Mouse (Mus musculus) heart, embryonic 13.5 days (tissue): ENCODE data around the gene 1810009A15Rik. TPM values are rescaled to one million over a fixed set of nuclear protein-coding genes. Genes with fewer than 3 reads are reported as not detected.
"Not testable (repeated sequence)": the region's sequence is repeated elsewhere in the genome, so short reads cannot be mapped to it uniquely, and the experiment has no call there.

Experiments
- ATAC-seq: fragments of 200-750 bp; cut with Nextera tagmentation; 2 replicates; pipeline ENCODE4 v1.8.0; 2017; ENCODE audit warnings: moderate TSS enrichment; ENCODE audit not compliant: insufficient number of reproducible peaks, low FRiP score, low TSS enrichment; ENCODE audit errors: extremely low read depth
- H3K27ac ChIP-seq: fragments of 300-500 bp; sonication (generic); replicated peaks from 2 replicates; pipeline ENCODE4 v1.5.1; 2015; ENCODE audit warnings: moderate library complexity, mild to moderate bottlenecking, inconsistent platforms
- H3K27me3 ChIP-seq: fragments of 300-500 bp; sonication (generic); replicated peaks from 2 replicates; pipeline ENCODE4 v1.6.1; 2015; ENCODE audit warnings: mild to moderate bottlenecking, inconsistent platforms
- H3K36me3 ChIP-seq: fragments of 300-500 bp; sonication (generic); 2 replicates; pipeline ENCODE4 v1.6.1; 2015; ENCODE audit warnings: mild to moderate bottlenecking, inconsistent platforms
- H3K4me1 ChIP-seq: fragments of 300-500 bp; sonication (generic); 2 replicates; pipeline ENCODE4 v1.6.1; 2015; ENCODE audit warnings: inconsistent platforms
- H3K4me2 ChIP-seq: fragments of 300-500 bp; sonication (generic); 2 replicates; pipeline ENCODE4 v1.6.1; 2015; ENCODE audit warnings: inconsistent platforms, mild to moderate bottlenecking, moderate library complexity
- H3K4me3 ChIP-seq: fragments of 300-500 bp; sonication (generic); 2 replicates; pipeline ENCODE4 v1.5.1; 2015; ENCODE audit warnings: moderate library complexity, mild to moderate bottlenecking, inconsistent platforms
- H3K9ac ChIP-seq: fragments of 300-500 bp; sonication (generic); 2 replicates; pipeline ENCODE4 v1.6.1; 2015; ENCODE audit warnings: inconsistent platforms, mild to moderate bottlenecking, moderate library complexity
- H3K9me3 ChIP-seq: fragments of 300-500 bp; sonication (generic); 2 replicates; pipeline ENCODE4 v1.6.1; 2016; ENCODE audit warnings: inconsistent platforms
- WGBS: fragments of 180-500 bp; shearing (Covaris S2); methylation state at CpG from one replicate; pipeline ENCODE4 v1.1.7; 2015; ENCODE audit warnings: mixed read lengths; 5-methylcytosine and 5-hydroxymethylcytosine counted together
- polyA plus RNA-seq: library from polyadenylated mRNA; unstranded; fragments of >200 nt; fragmentation: Nextera tagmentation; extraction: Ambion mirVana; gene quantifications from 2 replicates; pipeline ENCODE4 v1.2.1, GENCODE M21; 2015

Gene 1810009A15Rik
- polyA plus RNA-seq, 1 experiment from 2014 or later: 61.9 TPM

DNA sequence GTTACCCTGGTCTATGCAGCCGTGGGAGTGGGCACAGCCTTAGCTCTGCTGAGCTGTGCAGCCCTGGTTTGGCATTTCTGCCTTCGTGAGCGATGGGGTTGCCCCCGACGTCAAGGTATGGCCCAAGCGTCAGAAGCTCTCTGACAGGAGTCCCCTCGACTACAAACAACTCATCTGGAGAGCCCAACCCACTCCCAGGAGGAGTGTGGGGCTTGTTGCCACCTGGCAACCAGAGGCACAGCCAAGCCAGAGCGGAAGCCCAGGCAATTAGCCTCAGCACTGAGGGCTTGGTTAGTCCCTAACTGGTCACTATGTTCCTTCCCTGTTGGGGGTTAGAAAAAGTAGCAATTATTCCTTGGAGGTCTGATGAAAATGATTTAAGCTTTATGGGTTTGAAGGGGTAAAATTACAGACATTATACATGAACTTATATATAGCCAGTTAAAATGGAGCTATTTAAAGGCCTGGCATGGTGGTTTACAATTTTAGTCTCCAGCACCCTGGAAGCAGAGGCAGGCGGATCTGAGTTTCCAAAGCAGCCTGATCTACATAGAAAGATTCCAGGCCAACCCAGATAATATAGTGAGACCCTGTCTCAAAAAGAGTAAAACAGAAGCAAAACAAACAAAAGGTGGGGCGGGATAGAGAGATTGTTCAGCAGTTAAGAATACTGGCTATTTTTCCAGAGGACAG is 36.3 kb upstream of the 1810009A15Rik start:
- Histone ChIP-seq H3K9me3 (no peaks in the 10 kb centered on the region), H3K27ac (no peak overlapping the region), H3K9ac (no peak overlapping the region), H3K4me3 (no peak overlapping the region), H3K4me1 (peaks cover 13% of the 10 kb centered on the region), H3K36me3 (peaks cover 18% of the 10 kb centered on the region), H3K4me2 (no peak overlapping the region), H3K27me3 (no peaks in the 10 kb centered on the region)
- ATAC-seq: no peak
- 53% methylated on average over 10 of the region's 10 CpGs for WGBS

DNA sequence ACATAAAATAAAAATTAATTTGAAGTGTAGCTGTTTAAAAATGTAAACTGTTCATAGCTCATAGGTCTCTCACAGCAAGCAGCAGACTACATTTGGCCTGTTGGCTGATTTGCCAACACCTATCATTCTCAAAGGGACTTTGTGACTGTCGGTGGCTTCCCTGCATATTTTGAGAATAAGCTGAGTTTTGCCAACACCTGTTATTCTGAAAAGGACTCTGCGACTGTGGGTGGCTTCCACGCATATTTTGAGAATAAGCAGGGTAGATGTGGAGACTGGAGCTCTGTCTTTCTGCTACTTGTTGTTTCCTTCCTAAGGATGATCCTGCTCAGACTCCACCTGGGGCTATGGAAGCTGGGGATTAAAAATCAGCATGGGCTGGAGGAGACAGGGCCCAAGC is 35.5 kb upstream of the 1810009A15Rik start:
- H3K4me2 ChIP-seq: no peak overlapping the region
- H3K9ac ChIP-seq: no peak overlapping the region
- peaks cover 13% of the 10 kb centered on the region for H3K4me1 ChIP-seq
- no peak overlapping the region for H3K27ac ChIP-seq
- no peaks in the 10 kb centered on the region for H3K9me3 ChIP-seq
- no peaks in the 10 kb centered on the region for H3K27me3 ChIP-seq
- H3K4me3 ChIP-seq: no peak overlapping the region
- H3K36me3 ChIP-seq: peaks cover 10% of the 10 kb centered on the region
- no peak for ATAC-seq
- 74% methylated on average over 3 of the region's 3 CpGs for WGBS

DNA sequence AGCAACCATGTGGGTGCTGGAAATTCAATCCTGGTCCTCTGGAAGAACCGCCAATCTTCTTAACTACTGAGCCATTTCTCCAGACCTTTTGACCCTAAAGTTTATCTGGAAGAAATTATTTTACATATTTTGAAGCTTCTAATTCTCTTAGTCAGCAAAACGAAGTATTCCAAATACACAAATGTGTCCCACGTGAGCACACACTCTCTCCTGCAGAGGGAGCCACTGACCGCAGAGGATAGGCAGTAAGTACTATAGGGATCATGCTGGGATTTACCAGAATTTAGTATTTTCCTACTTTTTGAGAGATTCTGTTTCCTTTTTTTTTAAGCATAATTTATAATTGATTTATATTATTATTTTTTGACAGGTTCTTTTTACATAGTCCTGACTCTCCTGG is 31.0 kb upstream of the 1810009A15Rik start:
- no peak overlapping the region for H3K4me3 ChIP-seq
- H3K9ac ChIP-seq: no peak overlapping the region
- no peak overlapping the region for H3K27ac ChIP-seq
- no peaks in the 10 kb centered on the region for H3K27me3 ChIP-seq
- 40% methylated on average over 4 of the region's 4 CpGs for WGBS
- no peak for ATAC-seq
- no peaks in the 10 kb centered on the region for H3K9me3 ChIP-seq
- no peaks in the 10 kb centered on the region for H3K4me1 ChIP-seq
- no peak overlapping the region for H3K4me2 ChIP-seq
- no peaks in the 10 kb centered on the region for H3K36me3 ChIP-seq

DNA sequence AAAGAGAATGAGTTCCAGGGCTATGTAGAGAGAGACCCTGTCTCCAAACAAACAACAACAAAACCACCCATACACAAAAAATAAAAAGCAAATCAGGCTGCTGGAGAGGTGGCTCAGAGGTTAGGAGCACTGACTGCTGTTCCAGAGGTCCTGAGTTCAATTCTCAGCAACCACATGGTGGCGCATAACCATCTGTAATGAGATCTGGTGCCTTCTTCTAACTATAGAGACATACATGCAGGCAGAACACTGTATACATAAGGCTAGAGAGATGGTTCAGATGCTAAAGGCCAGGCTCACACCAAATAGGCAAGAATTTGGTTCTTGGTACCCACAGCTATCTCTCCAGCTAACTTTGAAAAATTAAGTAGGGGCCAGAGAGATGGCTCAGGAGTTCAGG is 29.6 kb upstream of the 1810009A15Rik start:
- no peaks in the 10 kb centered on the region for H3K36me3 ChIP-seq
- H3K4me2 ChIP-seq: no peak overlapping the region
- ATAC-seq: no peak
- no peaks in the 10 kb centered on the region for H3K9me3 ChIP-seq
- H3K27ac ChIP-seq: no peak overlapping the region
- no peaks in the 10 kb centered on the region for H3K27me3 ChIP-seq
- H3K9ac ChIP-seq: no peak overlapping the region
- WGBS: 3% methylated on average over 1 of the region's 1 CpGs
- H3K4me3 ChIP-seq: no peak overlapping the region
- no peaks in the 10 kb centered on the region for H3K4me1 ChIP-seq

DNA sequence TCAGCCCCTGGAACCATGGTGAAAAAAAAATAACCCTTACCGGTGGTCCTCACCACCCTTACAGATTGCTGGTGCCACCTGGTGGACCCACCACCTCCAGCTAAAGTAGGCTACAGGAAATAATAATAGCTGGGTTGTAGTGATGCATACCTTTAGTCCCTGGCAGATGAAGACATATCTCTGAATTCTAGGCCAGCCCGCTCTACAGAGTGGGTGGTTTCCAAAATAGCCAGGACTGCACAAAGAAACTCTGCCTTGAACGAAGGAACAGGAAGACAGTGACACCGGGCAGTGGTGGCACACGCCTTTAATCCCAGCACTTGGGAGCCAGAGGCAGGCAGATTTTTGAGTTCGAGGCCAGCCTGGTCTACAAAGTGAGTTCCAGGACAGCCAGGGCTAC is 24.4 kb upstream of the 1810009A15Rik start:
- 73% methylated on average over 6 of the region's 6 CpGs for WGBS
- no peak overlapping the region for H3K9ac ChIP-seq
- H3K4me3 ChIP-seq: no peak overlapping the region
- no peaks in the 10 kb centered on the region for H3K9me3 ChIP-seq
- no peaks in the 10 kb centered on the region for H3K36me3 ChIP-seq
- H3K27ac ChIP-seq: no peak overlapping the region
- no peaks in the 10 kb centered on the region for H3K4me1 ChIP-seq
- no peak overlapping the region for H3K4me2 ChIP-seq
- no peaks in the 10 kb centered on the region for H3K27me3 ChIP-seq
- no peak for ATAC-seq

DNA sequence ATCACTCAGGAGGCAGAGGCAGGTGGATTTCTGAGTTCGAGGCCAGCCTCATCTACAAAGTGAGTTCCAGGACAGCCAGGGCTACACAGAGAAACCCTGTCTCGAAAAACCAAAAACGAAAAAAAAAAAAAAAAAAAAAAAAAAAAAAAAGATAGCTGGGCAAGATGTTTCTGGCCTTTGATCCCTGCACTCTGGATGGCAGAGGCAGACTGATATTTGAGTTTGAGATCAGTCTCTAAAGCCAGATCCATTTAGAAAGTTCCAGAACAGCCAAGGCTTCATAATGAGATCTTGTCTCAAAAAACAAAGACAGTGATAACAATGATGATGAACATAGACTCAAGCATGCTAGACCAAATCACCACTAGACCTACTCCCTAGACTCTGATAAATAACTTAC is 18.3 kb upstream of the 1810009A15Rik start:
- peaks cover 26% of the 10 kb centered on the region for H3K36me3 ChIP-seq
- H3K4me3 ChIP-seq: peak overlapping the region; percentile 100
- peak overlapping the region; percentile 96 for H3K4me2 ChIP-seq
- not testable (repeated sequence) for ATAC-seq, H3K27me3 ChIP-seq, H3K9me3 ChIP-seq
- H3K9ac ChIP-seq: peak overlapping the region; percentile 99
- peaks cover 14% of the 10 kb centered on the region for H3K4me1 ChIP-seq
- 76% methylated on average over 3 of the region's 3 CpGs for WGBS
- H3K27ac ChIP-seq: peak overlapping the region; percentile 65; the same call in 1 of the 2 replicates

DNA sequence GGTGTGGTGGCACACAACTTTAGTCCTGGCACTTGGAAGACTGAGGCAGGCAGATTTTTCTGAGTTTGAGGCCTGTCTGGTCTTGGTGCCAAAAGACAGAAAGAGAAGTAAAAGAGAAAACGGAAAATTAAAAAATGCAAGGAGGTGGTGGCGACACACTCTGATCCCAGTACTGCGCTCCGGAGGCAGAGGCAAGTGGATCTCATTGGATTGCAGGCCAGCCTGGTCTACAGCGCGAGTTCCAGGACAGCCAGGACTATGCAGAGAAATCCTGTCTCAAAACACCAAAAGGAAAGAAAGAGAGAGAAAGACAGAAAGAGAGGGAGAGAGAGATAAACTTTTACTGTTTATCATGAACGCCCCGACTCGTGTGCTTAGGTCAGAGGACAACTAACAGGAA is 17.8 kb upstream of the 1810009A15Rik start:
- Histone ChIP-seq H3K9me3 (no peaks in the 10 kb centered on the region), H3K36me3 (peaks cover 31% of the 10 kb centered on the region), H3K9ac (peak overlapping the region; percentile 99), H3K4me2 (peak overlapping the region; percentile 96), H3K4me3 (peak overlapping the region; percentile 100), H3K4me1 (peaks cover 14% of the 10 kb centered on the region), H3K27me3 (no peaks in the 10 kb centered on the region), H3K27ac (peak overlapping the region; percentile 65)
- no peak for ATAC-seq
- WGBS: 35% methylated on average over 9 of the region's 9 CpGs

DNA sequence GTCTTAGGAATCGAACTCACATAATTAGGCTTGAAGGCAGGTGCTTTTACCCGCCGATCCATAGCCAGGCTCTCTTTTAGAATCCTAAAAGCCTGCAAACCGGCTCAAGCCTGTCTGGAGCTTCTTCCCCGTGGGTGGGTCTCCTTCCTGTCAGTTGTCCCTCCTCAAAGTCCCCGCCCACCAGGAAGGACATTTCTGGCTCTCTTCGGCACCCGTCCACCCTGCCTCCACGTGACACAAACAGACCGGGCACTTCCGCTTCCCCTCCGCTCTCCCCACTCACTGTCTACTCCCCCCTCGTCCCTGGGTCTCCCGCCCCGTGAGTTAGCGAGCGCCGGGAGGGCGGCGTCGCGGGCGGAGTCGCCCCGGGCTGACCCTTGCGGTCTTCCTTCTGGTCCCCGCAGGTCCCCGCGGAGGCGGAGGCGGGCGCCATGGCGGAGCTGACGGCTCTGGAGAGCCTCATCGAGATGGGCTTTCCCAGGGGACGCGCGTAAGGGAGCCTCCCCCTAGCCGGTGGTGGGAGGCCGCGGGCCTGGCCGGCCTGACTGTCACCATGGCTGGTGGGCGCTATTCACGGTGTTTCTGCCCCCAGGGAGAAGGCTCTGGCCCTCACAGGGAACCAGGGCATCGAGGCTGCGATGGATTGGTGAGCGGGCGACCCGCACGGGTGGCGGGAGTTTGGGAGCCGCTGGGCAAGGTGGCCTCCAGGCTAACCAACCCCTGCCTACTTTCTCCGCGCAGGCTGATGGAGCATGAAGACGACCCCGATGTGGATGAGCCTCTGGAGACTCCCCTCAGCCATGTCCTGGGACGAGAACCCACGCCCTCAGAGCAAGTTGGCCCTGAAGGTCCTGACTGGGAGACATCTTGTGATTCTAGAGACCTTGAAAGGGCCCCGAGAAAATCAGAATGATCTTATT is 17.1 kb upstream of the 1810009A15Rik start, which contains the start of gene Ubxn1:
Gene Ubxn1 (plus strand): TSS at position 230 of the 920 bp plus-strand sequence.
- WGBS: under 1% methylated on average over 59 of the region's 59 CpGs
- peaks cover 38% of the 10 kb centered on the region for H3K36me3 ChIP-seq

DNA sequence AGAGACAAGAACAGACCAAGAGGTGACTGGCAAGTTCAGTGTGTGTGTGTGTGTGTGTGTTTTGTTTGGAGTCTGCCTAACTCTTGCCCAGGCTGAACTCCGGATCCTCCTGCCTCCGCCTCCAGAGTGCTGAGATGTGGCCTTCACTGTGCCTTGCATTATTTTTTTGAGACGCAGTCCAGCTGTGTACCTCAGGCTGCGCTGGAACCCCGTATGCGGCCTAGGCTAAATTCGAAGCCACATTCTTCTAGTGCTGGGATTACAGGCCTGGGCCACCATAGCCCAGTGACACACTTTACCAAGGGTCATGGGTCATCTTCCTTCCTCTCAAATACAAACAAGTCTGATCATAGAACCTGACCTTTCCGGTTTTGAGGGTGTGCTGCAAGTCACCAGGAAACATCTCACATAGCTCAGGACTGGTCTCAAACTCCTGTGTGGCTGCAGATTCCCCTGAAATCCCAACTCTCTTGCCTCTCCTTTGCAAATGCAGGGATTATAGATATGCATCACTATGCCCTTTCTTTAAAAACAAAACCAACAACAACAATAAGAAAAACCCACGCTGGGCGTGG is 16.3 kb upstream of the 1810009A15Rik start:
- peaks cover 46% of the 10 kb centered on the region for H3K36me3 ChIP-seq
- peak overlapping the region; percentile 96 for H3K4me2 ChIP-seq
- no peaks in the 10 kb centered on the region for H3K27me3 ChIP-seq
- no peak for ATAC-seq
- H3K27ac ChIP-seq: peak overlapping the region; percentile 65
- peaks cover 14% of the 10 kb centered on the region for H3K4me1 ChIP-seq
- WGBS: 69% methylated on average over 10 of the region's 10 CpGs
- peak overlapping the region; percentile 100 for H3K4me3 ChIP-seq
- H3K9me3 ChIP-seq: no peaks in the 10 kb centered on the region
- H3K9ac ChIP-seq: peak overlapping the region; percentile 99

More for the DNA sequence above, 17.1 kb upstream of the 1810009A15Rik start, which contains the start of gene Ubxn1:
- no peaks in the 10 kb centered on the region for H3K9me3 ChIP-seq
- H3K27me3 ChIP-seq: no peaks in the 10 kb centered on the region
- peak within 1 kb of the TSS; percentile 96 for H3K4me2 ChIP-seq
- H3K4me3 ChIP-seq: peak within 1 kb of the TSS; percentile 100
- peak within 1 kb of the TSS; percentile 65 for H3K27ac ChIP-seq
- ATAC-seq: peak; percentile 92
- peaks cover 14% of the 10 kb centered on the region for H3K4me1 ChIP-seq
- H3K9ac ChIP-seq: peak within 1 kb of the TSS; percentile 99

DNA sequence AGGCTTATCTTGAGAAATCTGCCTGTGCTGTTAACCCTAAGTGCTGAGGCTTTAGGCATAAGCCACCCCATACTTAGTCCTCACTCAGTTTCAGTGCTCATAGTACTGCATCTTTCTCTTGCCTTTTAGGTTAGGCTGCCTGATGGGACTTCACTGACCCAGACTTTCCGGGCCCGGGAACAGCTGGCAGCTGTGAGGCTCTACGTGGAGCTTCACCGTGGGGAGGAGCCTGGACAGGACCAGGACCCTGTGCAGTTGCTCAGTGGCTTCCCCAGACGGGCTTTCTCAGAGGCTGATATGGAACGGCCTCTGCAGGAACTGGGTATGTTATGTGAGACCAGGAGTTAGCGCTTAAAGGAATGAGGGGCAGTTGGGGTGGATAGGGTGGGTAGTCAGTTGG is 13.6 kb upstream of the 1810009A15Rik start:
- no peak overlapping the region for H3K4me2 ChIP-seq
- H3K4me1 ChIP-seq: peaks cover 22% of the 10 kb centered on the region
- H3K27me3 ChIP-seq: no peaks in the 10 kb centered on the region
- H3K4me3 ChIP-seq: no peak overlapping the region
- peaks cover 51% of the 10 kb centered on the region for H3K36me3 ChIP-seq
- no peak overlapping the region for H3K9ac ChIP-seq
- H3K9me3 ChIP-seq: no peaks in the 10 kb centered on the region
- H3K27ac ChIP-seq: no peak overlapping the region
- ATAC-seq: no peak
- 90% methylated on average over 7 of the region's 7 CpGs for WGBS

DNA sequence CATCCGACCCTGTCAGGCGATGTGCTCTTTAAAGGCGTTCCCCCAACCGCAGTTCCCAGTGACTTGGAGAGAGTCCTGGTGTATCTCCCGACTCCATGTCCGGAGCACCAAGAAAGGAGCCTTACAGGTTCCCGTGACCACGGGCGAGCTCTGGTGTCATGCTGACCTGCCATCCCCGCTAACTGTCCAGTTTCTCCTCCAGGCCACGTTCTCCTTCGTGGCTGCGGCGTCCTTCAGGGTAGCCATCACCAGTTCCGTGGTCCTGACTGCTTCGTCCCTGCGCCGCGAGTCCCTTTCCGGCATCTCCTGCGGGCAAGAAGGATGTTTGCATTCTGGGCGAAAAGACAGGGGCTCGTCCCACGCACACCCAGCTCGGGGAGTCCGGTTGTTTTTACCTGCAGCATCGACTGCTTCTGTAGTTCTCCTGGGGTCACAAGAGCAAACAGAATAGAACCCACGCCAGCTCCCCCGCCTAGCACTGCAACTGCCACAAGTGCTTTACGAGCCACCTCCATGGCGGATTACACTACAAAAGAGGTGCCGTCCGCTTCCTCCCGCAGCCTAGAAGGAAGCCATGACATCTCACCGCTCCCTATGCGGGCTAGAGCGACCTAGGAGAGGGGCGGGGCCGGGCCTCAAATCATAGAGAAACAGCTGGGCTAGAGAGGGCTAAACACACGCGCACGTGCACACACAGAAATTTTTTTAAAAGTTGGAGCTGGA is 8.2 kb upstream of the 1810009A15Rik start, which contains the start of gene Uqcc3:
Gene Uqcc3 (minus strand): TSS at position 613 of the 723 bp plus-strand sequence.
- under 1% methylated on average over 42 of the region's 42 CpGs for WGBS
- Histone ChIP-seq H3K27ac (peak within 1 kb of the TSS; percentile 89), H3K4me1 (peaks cover 12% of the 10 kb centered on the region), H3K27me3 (no peaks in the 10 kb centered on the region), H3K4me3 (peak within 1 kb of the TSS; percentile 89), H3K36me3 (peaks cover 24% of the 10 kb centered on the region), H3K4me2 (peak within 1 kb of the TSS; percentile 81), H3K9me3 (no peaks in the 10 kb centered on the region), H3K9ac (peak within 1 kb of the TSS; percentile 96)
- peak; percentile 82 for ATAC-seq
